Mouse (Mus musculus) frontal cortex, adult 2 months (tissue): Measurements from ENCODE around the gene Rad51c. TPM values are rescaled to one million over a fixed set of nuclear protein-coding genes. Genes with fewer than 3 reads are reported as not detected.
"Not testable (repeated sequence)": the region's sequence is repeated elsewhere in the genome, so short reads cannot be mapped to it uniquely, and the experiment has no call there.

Experiments used
- DNase-seq, 2 experiments: peaks; one replicate each; pipeline ENCODE4 v3.0.0; 2022; ENCODE audit warnings: low spot score in 1 of 2; ENCODE audit errors: extremely low spot score in 1 of 2
- polyA plus RNA-seq: library from polyadenylated mRNA; depleted of rRNA; stranded (reverse); fragments of >200 nt; gene quantifications from 2 replicates; pipeline ENCODE4 v1.2.3, GENCODE M21; 2012

The Rad51c gene
- polyA plus RNA-seq, 1 experiment = 3.5 TPM

- no peak for DNase-seq
These were observed 28.3 kb upstream of the Rad51c start for GRCm38 (mm10) chr11:87432933-87433669.

GRCm38 (mm10) chr11:87432447-87432846 lies 27.7 kb upstream of the Rad51c start:
- no peak for DNase-seq

- not testable (repeated sequence) for DNase-seq
These were observed 27.1 kb upstream of the Rad51c start for GRCm38 (mm10) chr11:87431813-87432212.

- DNase-seq = no peak
These were observed 25.6 kb upstream of the Rad51c start for GRCm38 (mm10) chr11:87430374-87430773.

GRCm38 (mm10) chr11:87429363-87429762 lies 24.6 kb upstream of the Rad51c start:
- no peak for DNase-seq

GRCm38 (mm10) chr11:87428051-87428673 lies 23.4 kb upstream of the Rad51c start:
- DNase-seq = no peak

GRCm38 (mm10) chr11:87427273-87428050 lies 22.7 kb upstream of the Rad51c start:
- no peak for DNase-seq

- peak; percentile 73 to 86 for DNase-seq
These were observed 21.9 kb upstream of the Rad51c start for GRCm38 (mm10) chr11:87426450-87427250.

GRCm38 (mm10) chr11:87426121-87426449 lies 21.3 kb upstream of the Rad51c start:
- no peak for DNase-seq

GRCm38 (mm10) chr11:87423551-87424325 lies 19.0 kb upstream of the Rad51c start:
- no peak for DNase-seq

- peak; percentile 93 to 95 for DNase-seq
These were observed 18.0 kb upstream of the Rad51c start for GRCm38 (mm10) chr11:87422511-87423340.

- DNase-seq = peak in 1 of 2 experiments; percentile 30
These were observed 17.0 kb upstream of the Rad51c start for GRCm38 (mm10) chr11:87421760-87422201.

- DNase-seq = no peak
These were observed 16.1 kb upstream of the Rad51c start for GRCm38 (mm10) chr11:87420861-87421260.

GRCm38 (mm10) chr11:87416120-87416519 lies 11.4 kb upstream of the Rad51c start:
- DNase-seq = no peak

GRCm38 (mm10) chr11:87413412-87413811 lies 8.7 kb upstream of the Rad51c start:
- not testable (repeated sequence) for DNase-seq

- peak; percentile 83 to 97 for DNase-seq
These were observed 472 bp downstream of the Rad51c start for GRCm38 (mm10) chr11:87404111-87404853.

- DNase-seq = no peak
These were observed 6.4 kb downstream of the Rad51c start for GRCm38 (mm10) chr11:87398402-87398801.

- DNase-seq = peak in 1 of 2 experiments; percentile 67
These were observed 10.9 kb downstream of the Rad51c start for GRCm38 (mm10) chr11:87393855-87394254.
